Mouse (Mus musculus): ENCODE results near the gene Ankrd60.

Ankrd60 gene

GRCm38 (mm10) chr2:173577669-173578557 is at the start of gene Ankrd60:
Gene Ankrd60, minus strand, starts transcription at chr2:173578365.
- DNase-seq (ENCODE audit: low read depth, low spot score): no peak

DNA sequence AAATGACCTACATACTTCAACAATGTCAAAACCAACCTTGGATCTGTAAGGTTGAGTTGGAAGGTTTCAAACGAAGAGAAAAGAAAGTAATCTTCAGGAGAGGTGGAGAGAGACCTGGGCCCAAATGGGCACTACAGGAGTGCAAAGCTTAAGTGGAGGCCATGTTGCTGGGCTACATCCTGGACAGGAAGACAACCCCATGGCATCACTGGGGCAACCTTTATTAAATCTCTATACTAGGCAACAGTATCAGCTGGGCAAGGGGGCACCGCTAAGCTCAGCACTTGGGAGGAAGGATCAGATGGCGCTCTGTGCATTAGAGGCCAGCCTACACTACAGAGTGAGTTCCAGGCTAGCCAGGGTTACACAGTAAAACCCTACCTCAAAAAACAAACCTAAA is 47.6 kb upstream of the Ankrd60 start:
- no peak for DNase-seq (ENCODE audit: low read depth, low spot score)

GRCm38 (mm10) chr2:173624667-173625066 is 46.5 kb upstream of the Ankrd60 start:
- no peak for DNase-seq (ENCODE audit: low read depth, low spot score)

- no peak for DNase-seq (ENCODE audit: low read depth, low spot score)
These were observed 44.0 kb upstream of the Ankrd60 start for GRCm38 (mm10) chr2:173622173-173622601.

- no peak for DNase-seq (ENCODE audit: low read depth, low spot score)
These were observed 42.5 kb upstream of the Ankrd60 start for GRCm38 (mm10) chr2:173620645-173621044.

GRCm38 (mm10) chr2:173619132-173619531 is 41.0 kb upstream of the Ankrd60 start:
- no peak for DNase-seq (ENCODE audit: low read depth, low spot score)

DNA sequence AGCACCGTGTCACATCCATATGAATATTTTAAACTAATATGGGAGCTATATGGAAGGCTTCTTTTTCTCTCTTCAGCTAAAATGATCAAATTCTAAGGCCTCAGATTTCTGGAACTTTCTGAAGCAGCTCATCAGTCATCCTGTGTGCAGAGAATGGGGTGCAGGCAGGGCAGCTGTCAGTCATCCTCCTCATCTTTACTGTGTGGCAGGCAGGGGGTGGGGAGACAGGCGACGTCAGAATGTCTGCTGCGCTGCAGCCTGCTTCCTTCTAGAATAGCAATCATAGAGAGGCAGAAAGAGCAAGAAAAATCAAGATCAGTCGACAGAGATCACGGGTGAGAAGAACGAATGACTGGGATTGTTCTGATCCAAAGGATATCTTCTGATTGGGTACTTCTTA is 38.0 kb upstream of the Ankrd60 start:
- no peak for DNase-seq (ENCODE audit: low read depth, low spot score)

DNA sequence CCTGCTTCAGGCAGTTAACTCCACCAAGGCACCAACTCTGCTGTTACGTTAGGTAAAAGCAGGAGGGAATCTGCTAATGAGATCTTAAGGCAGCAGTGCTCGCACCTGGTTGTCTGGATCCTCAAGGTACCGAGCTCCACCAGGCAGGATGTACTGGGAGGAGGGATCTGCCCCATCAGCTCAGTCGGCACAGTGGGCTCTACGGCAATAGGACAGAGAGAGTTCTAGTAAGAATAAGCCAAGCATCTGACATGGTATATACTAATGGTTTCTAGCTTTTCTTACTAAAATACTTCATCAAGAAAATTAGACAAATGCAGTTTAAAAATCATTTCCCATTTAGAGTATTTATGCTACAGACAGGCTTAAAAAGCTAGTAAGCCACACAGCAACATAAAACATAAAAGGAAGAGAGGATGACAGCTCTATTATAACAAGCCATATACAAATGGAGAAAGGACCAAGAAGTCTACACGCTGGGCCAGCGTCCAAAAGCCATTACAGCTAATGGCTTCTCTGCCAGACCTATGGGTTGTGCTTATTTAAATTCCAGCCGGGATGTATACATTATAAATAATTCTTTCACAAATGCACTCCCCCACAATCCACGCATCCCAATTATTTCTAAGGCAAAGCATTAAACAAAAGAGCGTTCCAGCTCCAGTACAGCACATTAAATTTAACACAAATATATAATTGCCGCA is 37.4 kb upstream of the Ankrd60 start:
- DNase-seq (ENCODE audit: low read depth, low spot score): no peak

DNA sequence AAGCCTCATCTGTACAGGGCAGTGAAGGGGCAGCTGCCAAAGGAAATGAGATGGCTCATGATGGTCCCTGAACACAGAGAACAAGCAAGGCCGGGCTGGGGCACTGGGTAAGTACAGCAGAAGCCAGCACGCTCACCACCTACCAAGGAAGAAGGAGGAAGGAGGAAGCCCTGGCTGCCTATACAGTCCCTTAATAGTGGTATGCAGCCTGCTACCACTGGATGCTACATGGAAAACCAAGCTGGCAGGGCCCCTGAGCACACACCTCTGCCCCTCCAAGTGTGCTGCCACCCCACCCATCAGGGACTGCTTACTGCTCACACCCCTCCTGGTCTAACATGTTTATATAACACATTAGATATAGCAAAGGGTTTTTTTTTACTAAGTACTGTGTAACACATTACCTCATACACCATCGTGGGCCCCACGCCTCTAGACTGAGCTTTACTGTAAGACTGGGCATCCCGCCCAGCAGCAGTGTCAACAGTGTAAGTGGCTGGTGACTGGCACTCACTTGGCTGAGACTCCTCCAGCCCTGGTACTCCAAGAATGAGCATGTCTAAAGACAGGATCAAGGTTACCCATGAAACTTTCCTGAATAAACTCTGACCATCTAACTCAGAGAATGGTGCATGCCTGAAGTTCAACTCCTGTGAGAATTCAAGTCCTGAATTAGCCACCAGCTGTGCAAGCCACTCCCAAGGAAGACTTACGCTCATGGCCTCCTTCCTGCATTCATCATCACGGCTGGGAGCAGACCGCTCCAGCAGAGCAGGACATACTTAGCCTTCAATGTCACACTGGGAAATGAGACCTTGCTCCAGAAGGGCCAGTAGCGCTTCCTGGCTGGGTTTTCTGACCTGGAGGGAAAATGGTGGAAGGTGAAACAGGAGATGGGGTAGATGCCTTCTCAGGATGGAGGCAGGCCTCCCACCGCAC is 30.1 kb upstream of the Ankrd60 start:
- no peak for DNase-seq (ENCODE audit: low read depth, low spot score)

DNA sequence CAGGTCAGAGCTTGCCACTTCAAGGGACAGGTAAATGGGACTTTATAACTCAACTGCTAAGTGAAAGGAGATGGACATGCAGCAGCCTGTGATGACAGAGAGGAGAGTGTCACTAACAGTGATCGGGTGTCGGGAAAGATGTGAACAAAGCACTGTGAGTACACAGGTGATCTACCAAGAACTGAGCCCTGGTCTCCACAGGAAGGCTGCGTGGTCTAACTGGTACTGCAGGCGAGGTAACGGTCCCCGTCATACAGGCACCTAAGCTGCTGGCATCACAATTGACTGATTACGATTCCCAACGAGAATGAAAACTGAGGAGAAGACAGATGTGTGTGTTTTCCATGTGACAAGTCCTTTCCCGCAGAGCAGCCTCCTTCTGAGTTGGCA is 28.2 kb upstream of the Ankrd60 start:
- DNase-seq (ENCODE audit: low read depth, low spot score): no peak

- no peak for DNase-seq (ENCODE audit: low read depth, low spot score)
These were observed 27.7 kb upstream of the Ankrd60 start for GRCm38 (mm10) chr2:173605713-173606414.

DNA sequence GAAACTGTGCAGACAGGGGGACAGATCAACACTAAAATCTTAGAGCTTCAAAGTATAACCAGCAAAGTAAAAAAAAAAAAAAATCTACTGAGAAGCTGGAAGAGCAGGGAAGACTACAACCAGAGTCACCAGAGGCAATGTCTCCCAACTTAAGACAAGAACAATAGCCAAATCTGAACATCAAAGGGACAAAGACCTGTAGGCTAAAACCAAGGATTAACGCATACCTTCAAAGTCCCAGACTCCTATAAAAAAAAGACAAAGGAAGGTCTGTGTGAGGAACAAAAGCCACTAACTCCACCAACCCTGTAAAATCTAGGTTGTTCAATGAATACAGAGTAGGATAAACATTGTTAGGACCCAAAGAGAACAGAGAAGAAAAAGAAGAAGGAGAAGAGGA is 23.7 kb upstream of the Ankrd60 start:
- DNase-seq (ENCODE audit: low read depth, low spot score): no peak

DNA sequence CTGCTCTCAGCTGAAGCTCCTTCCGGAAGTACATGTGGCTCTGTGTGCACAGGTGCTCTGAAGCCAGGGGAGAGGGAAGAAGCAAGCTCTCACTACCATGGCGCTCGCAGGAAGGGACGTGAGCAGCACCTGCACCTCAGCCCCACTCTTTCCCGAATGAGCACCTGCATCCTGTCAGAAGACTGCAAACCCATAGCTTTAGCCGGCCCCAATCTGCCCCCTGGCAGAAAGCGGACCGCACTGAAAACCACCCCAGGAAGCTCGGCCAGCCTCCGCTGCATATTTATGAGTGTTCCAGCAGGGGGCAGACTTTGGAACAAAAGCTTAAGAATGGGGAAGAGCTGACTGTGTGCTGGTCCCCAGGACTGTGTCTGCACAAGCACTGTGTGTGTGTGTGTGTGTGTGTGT is 17.2 kb upstream of the Ankrd60 start:
- no peak for DNase-seq (ENCODE audit: low read depth, low spot score)

DNA sequence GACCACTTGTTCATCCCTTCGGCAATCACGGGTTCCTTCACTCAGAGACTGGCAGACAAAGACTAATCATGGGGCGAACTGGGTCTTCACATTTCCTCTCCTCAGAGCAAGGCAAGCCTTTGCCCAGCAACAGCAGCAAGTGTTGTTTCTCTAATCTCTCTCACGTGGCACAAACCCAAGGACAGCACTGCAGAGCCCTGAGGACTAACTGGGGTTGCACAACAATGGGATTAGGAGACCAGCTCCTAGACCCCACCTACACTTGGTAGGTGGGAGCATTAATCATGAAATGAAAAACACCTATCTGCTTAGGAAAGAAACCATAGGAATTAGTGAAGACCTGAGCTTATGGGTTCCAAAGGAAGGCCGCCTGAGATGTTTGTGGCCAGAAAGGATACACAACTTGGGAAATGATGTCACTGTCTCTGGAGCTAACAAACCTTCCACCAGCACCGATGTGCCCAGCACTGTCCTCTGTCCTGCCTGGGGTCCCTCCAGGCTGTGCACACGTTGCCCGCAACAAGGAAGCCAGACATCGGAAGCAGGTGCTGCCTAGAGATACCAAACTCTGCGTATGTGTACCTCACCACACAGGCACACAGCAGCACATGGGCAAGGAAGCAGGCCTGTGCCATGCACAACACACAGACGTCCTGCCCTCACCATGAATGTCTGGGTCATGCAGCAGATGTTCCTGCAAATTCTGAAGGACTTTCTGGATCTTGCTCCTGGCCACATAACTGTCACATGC is 16.3 kb upstream of the Ankrd60 start:
- DNase-seq (ENCODE audit: low read depth, low spot score): no peak

DNA sequence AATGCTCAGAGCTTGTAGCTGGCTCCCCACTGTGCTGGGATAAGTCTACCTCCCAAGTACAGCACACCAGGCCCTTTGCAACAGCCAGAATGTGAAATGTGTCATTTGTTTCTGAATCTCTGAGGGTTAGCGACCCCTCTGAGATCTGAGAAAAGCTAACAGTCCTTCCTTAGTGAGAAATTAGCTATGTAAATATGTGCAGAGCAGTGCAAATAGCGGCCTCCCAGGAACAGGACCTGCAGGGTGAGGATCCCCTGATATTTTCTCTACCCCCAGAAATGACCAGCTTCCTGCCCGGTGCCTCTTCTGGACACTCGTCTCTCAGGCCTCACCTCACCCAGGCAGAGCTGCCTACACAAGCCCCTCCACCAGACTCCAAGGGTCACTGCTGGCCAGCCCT is 15.7 kb upstream of the Ankrd60 start:
- no peak for DNase-seq (ENCODE audit: low read depth, low spot score)

DNA sequence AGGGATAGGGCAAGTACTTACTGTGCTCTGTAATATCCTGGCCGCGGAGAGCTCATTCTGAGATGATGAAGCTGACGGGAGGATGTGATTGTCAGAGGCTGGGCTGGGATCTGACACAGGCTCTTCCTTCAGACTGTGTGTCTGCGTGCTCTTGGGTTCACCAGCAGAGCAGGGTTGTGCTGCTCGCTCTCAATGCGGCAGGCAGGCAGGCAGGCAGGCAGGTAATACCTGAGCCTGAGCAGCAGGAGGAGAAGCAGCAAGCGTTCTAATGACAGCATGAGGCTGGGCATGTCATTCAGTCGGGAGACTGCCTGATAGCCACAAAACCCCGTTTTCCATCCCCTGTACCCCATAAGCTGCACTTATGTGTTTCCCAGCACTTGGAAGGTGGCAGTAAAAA is 14.6 kb upstream of the Ankrd60 start:
- no peak for DNase-seq (ENCODE audit: low read depth, low spot score)

- no peak for DNase-seq (ENCODE audit: low read depth, low spot score)
These were observed 9.2 kb upstream of the Ankrd60 start for GRCm38 (mm10) chr2:173587411-173587810.

- DNase-seq (ENCODE audit: low read depth, low spot score): peak; percentile 69
These were observed 8.2 kb upstream of the Ankrd60 start for GRCm38 (mm10) chr2:173586118-173586968.

DNA sequence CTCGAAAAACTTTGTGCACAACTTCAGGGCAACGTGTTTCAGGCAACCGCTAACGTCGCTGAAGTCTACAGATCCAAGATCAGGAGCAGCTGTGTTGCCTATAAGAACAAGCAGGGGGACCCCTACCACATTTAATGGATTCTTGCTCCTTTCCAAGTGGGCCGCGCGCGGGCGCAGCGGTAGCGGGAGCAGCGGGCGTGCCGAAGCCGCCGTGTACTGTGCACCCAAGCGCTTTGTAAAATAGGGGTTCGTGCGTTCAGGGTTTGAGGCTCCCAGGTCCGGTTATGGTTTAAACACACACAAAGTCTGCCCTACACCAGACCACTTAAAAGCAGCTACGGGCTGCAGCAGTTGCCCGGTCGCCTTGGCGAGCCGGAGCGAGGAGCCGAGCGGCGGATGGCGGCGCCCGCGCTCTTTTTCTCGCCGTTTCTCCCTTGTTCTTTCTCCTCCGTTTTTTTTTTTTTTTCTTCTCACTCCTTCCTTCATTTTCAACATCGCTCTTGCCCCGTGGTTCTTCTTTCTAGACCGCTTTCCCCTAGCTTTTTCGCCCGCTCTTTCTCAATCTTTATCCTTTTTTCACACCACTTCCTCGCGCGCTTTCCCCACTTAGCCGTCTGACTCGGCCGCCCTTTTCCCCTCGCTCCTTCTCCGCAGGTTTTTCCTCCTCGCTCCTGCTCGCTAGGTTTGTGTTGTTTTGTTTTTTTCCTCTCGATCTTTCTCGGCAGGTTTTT is 7.4 kb upstream of the Ankrd60 start:
- peak; percentile 73 for DNase-seq (ENCODE audit: low read depth, low spot score)
